Mouse (Mus musculus) urinary bladder, adult 2 months (tissue): ENCODE results near the gene Fli1. TPM values are rescaled to one million over a fixed set of nuclear protein-coding genes. Genes with fewer than 3 reads are reported as not detected.
A peak's percentile ranks its signal among the peaks of the same experiment; 100 is the strongest.

Experiments
- DNase-seq: peaks from one replicate; pipeline ENCODE4 v3.0.0; 2022; ENCODE audit warnings: low spot score
- polyA plus RNA-seq: library from polyadenylated mRNA; depleted of rRNA; stranded (reverse); fragments of >200 nt; gene quantifications from 2 replicates; pipeline ENCODE4 v1.2.3, GENCODE M21; 2012

Gene Fli1
- polyA plus RNA-seq, 1 experiment, result 6.0 TPM

DNA sequence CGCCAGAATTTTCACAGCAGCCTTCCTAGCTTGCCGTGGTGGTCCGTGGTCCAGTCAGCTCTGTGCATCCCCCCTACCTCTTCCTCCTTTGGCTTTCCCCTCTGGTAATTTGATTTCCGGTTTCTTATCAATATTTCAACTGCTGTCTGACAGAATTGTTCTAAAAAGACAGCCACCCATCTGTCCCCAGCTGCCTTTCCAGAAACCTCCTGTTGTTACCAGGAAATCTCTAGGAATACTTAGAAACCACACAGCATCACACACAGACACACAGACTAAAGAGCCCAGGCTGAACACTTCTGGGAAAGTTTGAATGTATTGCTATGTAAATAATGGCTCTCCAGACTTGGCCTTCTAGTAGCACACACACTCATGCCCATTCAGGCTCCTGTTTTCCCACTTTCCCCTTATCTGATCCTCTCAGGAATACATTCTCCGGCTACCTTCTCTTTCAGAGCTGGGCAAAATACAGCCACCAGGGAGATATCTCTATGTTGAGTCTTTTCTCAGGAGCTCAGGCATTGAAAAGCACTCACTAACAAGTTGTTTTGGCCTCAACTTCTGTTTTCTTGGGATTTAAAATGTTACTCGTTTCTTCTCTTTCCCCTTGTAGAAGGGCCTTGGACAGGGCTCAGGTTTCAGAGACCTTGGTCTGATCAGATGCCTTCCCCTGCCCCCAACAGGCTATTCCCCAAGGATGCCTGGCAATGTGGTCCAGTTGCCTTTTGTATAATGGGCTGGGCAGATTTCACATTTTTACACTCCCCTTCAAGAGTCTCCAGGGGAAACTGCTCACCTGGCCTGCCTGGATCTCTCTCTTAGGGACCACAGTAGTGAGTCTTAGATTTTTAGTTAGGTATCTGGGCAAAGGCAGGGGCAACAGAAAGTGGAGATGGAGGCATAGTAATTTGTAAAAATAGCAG lies 7.1 kb upstream of the Fli1 start:
- no peak for DNase-seq

DNA sequence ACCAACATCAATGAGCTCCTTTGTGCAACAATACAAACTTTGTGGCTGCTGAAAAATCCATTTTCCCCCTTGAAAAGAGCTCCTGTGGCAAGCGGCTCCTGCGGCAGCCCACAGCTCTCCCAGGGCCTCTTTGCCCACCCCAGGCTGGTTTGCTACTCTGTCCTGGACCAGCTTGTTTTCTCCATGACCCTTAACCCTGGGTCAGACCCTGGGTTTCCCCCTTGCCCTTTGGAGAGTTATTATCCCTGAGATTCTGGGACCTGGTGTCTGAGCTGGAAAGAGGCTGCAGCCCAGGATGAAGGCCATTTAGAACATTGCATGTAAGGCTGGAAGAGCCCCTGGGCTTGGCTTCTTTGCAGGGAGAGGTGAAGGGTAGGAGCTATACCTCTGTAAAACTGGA lies 4.1 kb upstream of the Fli1 start:
- no peak for DNase-seq

DNA sequence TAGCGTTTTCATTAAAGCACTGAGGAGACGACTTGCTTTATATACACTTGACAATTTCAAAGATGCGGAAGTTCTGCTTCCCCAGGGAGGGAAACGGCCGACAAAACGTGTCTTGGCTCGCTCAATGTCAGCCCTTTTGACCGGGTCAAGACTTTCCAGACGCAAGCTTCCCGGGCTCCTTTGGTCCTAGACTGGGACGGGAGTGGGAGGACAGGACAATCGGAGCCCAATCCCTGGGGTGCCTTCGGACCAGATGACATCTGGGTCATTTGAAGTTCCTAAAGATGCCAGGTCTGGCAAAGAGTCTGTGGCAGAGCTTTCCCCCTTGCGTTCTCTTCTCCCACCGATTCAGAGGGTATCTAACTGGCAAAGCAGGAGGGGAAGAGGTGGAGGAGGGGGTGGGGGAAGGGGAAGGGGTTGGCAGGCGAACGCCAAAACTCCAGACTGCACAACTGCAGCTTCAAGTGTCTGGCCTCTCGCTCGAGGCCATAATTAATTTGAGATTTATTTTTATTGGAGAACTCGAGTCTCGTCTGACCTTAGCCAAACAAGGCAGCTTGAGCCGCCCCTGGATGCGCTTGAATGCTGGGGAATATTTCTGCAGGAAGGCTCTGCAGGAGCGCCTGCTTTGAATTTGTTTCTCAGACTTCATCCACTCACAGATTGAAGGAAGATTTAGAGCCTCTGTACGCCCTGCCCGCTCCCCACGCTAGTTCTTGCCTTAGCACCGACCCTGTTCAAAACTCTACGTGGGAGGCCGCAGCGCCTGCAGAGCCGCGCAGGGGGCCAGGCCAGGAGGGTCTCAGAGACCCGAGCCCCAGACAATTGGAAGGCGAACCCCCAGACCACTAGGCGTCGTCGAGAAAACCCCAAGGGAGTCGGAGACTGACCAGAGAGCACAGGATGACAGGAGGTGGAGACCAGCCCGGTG lies 2.3 kb upstream of the Fli1 start:
- no peak for DNase-seq

DNA sequence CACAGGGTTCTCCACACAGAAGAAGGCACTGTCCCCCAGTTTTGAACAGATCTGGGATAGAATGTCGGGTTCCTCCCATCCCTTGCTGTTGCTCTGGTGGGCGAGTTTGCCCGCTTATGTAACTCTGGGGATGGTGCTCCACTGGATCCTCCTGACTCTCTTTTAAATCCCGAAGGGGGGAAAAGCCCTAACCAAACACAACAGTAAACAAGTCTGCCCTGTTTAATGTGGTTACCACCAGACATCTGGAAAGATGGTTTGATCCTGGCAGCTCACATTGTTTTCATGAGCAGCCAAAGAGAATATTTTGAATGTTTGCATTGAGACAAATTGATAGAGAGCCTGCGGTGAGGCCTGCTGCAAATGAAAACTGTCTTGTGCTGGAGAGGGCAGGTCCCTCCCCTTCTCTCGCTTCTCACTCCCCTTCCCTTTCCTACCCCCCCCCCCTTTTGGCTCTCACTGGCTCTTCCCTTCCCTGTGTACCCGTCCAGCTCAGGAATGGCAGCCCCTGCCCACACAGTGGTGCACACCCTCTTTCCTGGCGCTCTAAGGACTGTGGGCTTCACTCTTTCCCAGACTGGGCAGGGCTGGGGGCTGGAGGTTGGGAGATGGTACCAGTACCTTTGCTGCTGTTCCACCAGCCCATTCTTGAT lies 1.4 kb upstream of the Fli1 start:
- DNase-seq, result no peak

DNA sequence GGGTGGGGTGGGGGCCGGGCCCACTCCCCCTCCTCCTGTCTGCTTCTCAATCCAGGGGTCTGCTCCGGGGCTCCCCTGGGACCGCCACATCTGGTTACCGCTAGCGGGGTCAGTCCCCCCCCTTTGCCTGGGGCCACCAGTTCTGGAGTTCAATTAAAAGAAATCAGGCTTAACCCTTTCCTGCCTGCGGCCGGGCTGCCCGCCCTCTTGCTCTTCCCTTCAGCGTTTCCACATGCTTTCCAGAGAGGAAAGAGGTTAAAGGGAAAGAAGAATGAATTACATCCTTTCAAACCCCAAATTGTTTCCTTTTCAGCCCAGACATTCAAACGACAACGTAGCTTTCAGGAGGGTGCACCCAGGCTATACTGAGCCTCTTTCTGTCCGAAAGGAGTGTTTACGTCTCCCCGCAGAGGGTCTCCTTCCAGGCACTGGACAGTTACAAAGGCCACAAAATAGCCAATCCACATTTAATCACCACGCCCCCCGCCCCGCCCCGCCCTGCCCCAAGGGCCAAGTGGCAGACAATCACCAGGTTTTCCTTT lies 450 bp upstream of the Fli1 start:
- no peak for DNase-seq

DNA sequence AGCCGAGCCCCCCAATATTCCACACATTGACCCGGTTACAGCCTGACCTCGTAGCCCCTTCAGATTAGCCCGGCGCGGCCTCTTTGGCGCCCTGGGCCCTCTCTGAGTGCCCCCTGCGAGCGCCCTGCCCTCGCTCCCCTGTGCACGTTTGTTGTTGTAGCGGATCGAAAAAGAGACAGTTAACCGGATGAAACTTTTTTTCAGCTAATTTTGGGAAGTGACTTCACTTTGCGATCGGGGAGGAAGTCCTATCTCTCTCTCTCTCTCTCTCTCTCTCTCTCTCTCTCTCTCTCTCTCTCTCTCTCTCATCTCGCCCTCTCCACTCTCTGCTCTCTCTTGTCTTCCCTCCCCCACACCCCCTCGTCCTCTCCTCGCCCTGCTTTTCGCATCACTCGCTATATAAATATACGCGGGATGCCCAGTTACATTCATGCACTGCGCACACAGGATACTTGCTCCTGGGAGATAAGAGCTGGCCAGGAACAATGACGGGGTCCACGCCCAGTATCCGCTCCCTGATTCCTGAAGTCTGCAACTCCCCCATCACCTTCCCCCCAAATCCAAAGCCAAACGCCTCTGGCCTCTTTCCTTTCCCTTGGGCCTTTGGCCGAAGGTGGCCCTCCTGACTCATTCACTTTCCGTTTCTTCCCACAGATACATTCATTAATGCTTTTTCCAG lies 1.3 kb downstream of the Fli1 start:
- no peak for DNase-seq

DNA sequence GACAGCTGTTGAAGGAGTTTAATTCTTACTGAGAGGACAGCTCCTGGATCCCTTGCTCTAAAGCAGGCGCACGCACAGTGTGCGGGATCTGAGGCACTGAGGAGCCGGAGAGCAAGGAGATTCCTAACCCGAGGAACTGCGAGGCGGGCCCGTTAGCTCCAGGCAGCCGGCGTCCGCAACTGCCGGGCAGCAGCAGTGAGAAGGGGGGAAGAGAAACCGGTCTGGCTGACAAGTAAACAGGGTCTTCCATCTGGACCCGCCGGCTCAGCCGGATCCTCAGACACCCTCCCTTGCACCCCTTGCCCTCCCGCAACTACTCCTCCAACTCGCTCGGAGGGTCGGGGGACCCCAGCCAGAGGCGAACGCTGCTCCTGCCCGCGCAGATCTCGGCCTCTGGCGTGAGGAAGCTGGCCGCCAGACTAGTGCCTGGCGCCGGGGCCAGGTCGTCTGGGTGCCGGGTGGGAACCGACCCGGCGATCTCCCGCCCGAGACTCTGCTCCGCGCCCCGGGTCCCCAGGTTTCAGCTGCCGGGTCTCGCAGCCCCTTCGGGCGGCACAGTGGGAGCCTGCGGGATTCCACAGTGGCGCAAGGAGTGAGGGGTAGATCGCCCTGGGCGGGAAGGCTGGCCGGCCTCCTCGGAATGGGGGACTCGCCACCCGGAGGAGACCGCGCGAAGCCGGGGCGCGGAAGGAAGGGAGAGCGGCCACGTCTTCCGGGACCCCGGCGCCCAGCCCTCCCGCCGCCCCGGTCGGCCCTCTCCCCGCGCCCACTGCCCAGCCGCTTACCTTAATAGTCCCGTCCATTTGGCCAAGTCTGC lies 2.0 kb downstream of the Fli1 start:
- peak; percentile 44 for DNase-seq

DNA sequence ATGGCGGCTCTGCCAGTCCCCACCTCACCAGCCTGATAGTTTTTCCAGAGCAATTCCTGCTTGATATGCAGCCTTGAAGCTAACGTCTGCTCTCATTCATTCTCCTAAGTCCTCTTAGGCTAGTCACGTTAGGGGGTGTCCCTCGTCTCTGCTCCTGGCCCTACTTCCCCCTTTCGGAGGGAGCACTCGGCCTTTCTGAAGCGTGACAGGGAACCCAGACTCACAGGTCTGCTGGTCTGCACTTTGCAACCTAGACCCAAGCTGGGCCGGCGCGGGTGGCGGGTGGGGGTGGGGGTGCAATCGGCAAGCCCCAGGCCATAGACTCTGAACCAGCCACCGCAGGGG lies 2.6 kb downstream of the Fli1 start:
- no peak for DNase-seq

DNA sequence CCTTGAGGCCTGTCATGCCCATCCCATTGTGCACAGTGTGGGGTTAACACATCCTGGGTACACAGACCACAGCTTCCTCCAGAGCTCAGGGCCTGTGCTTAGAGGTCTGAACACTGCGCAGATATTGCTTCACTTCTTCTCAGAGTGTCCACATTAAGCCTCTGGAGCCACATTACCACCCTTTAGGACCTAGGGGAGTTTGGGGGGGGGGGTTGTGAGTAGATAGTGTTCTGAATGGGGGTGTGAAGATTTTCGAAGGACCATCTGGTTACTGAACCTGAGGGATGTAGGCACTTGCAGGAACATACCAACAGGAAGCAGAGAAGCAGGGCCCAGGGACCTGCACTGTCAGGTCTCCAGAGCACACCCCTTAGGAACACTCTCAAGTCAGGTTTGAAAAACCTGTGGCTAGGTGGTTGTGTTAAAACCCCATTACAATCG lies 3.3 kb downstream of the Fli1 start:
- no peak for DNase-seq

DNA sequence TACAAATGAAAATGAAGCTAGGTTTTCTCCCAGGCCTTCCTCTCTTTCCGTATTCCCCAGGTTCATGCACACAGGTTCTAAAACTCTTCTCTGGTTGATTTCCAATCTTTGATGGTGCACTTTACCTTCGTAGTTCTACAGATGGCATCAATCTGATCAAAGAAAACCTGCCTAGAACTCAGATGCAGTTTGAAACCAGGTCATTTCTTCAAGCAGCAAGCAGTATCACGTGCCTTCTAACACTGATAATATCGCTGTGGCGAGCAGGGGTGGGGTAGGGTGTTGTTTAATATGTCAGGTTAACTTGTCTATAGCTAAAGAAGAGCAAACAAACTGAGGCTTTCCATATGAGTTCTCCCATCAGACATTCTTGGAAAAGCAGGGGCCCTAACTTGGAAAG lies 4.5 kb downstream of the Fli1 start:
- no peak for DNase-seq

DNA sequence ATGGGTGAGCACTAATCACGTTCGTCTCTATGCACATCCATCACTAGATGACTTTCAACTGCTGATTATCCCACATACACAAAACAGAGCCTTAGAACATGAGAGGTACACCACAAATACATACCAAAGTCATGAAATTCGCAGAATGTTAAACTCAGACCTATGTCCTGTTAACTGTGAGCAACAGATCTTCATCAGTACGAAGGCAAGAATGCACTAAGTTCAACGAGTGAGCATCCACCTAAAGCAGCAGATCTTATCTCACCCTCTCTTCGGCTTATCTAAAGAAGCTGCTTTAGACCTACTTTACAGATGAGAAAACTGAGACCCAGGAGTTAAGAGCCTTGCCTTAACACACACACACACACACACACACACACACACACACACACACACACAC lies 5.0 kb downstream of the Fli1 start:
- no peak for DNase-seq

DNA sequence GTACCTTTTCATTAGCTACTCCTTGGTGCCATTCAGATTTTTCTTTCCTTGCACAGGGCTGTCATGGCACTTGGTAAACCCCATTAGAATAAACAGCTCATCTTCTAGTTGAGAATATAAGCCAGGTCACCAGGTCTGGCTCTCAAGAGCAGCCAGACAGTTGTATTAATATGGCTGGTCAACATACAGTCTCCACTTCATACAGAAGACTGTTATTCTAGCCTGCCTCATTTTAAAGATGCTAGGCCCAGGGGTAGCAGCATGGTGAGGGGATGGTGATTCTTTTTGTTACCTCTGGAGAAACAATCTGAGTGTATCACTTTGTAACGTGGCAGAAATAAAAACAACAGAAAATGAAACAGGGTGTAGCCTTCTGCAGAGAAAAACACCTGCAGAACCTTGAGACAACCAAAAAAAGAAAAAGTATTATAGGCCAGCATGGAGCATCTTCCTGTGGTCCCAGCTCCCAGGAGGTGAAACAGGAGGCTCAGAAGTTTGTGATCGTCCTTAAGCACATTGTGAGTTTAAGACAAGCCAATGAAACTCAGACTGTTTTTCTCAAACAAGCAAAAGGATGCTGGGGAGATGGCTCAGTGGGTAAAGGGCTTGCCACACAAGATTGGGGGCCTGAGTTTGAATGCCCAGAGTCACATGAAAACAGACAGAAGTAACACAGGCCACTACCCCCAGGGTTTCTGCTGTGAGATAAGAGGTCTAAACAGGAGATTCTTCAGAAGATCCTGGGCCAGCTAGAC lies 7.3 kb downstream of the Fli1 start:
- DNase-seq, result no peak

DNA sequence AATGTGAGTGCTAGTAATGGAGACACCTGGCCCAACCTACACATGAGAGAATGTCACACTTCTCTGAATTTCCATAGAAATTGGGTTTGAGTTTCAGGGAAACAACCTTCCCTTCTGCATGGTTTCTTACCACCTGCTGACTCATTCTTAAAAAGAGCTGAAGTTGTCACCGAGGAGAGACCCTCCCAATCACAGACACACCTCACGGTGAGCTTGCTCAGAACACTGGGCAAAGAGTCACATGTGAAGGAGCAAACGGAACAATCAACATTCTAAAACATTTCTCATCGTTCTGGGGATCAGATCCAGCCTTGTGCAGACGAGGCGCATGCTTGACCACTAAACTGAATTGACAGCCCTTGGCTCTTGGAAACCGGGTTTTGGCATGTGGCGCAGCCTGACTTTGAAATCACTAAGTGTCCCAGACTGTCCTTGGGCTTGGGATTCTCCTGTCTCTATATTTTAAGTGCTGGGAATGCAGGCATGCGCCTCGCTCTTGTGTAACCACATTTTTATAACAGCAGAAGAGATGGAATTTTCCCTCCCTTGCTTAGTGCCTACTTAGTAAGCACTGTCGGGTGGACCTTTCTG lies 8.5 kb downstream of the Fli1 start:
- DNase-seq, result no peak

DNA sequence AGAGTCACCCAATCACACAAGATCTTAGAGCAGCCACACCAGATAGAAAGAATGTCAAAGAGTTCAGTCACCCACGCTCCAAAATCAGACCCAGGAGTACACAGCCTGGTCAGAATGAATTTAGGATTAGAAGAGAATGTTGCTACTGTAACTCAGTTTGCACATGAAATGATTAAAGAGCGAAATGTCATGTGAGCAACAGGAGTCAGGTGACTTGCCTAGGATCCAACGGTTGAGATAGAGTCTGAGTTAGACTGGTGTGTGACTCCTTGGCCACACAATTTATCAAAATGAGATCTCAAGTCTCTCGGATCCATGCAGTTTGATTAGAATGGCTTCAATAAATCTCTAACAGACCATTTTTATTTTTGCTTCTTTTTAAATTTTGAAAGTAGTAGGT lies 11.1 kb downstream of the Fli1 start:
- no peak for DNase-seq

DNA sequence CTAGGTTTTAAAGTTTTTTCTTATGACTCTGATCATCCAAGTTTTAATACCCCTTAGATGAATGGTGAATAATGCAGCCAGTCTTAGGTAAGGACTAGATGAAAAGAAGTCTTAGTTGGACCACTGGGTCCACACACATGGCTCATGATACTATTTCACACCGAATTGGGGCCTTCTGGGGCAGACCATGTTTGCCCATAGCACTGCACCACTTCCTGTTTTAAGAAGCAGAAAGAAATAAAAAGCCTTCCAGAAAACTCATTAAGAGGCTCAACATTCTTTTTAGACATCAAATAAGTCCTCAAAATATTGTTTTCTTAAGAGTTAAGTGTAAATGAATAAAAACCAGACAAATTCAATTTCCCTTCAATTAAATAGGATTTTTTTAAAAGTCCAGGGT lies 11.7 kb downstream of the Fli1 start:
- no peak for DNase-seq

DNA sequence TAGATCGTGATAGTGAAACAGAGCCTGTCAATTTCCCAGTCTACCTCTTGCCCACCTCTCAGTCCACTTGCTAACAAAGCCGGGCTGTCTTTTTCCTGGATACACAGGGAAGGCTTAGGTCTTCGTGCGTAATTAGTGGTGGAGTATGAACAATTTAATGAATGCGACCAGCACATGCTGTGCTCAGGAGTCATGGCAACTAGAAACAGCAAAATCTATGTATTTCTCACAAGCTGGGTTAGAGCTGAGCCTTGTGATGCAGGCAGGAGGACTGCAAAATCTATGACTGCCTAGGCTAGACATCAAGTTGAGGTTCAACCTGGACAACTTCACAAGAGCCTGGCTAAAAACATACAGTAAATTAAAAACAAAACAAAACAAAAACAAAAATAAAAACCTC lies 12.5 kb downstream of the Fli1 start:
- no peak for DNase-seq

DNA sequence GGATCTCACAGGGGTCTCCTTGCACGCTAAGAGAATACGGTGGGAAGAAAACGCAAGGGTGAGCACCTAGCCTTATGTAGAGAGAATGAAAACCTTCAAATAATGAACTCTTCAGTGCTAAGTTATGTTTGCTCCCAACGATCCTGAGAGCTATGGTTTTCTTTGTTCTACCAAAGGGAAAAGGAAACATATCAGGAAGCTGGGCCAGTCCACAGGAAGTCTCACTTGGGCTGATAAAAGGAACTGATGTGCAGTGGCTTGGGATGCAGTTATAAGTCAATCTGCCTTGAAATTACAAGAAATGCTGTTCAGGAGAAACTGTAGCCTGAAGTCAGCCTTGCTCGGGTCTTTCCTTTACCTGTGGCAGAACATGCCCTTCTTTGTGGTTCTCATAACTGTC lies 13.1 kb downstream of the Fli1 start:
- no peak for DNase-seq

DNA sequence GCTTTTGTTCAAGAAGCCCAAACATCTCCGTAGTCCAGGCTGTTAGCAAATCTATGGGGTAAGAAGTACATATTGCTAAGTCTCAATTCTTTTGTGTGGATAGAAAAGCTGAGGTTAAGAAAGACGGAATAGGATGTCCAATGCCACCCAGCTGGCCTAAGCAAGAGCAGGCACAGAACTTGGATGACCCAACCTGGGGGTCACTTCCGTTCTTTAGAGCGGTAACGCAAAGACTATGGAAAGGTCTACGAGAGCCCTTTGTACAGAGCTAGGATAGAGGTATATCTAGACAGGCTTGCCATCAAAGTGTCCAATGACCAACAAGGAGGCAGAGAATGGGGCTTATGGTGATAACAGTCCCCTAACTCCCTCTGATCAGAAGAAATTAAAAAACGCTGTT lies 15.3 kb downstream of the Fli1 start:
- DNase-seq, result no peak

DNA sequence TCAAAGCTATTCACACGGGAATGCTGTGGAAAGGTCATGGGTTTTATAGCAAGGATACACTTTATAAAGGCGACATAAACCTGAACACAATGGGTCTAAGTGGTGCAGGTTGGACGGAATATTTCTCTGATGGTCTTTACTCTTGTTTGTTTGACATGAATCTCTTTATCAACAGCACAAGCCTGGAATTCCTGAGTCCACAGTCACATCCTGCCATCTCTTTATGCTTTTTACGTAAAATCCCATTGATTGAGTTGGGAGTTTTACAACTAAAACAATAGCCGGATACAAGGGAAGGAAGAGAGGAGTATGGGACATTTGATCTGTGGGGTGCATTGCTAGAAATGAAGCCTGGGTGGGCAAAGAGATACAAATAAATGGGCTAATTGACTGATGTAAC lies 16.9 kb downstream of the Fli1 start:
- no peak for DNase-seq
